Mouse (Mus musculus) WW6 (cell line): ENCODE data around the gene Anapc2.

Experiments
- DNase-seq: peaks from one replicate; pipeline ENCODE4 v3.0.0-alpha.2; 2013; ENCODE audit warnings: low read depth, low spot score

Anapc2 gene

GRCm38 (mm10) chr2:25267241-25267640 lies 5.0 kb upstream of the Anapc2 start:
- DNase-seq: no peak

GRCm38 (mm10) chr2:25267746-25268309 lies 4.5 kb upstream of the Anapc2 start:
- no peak for DNase-seq

- no peak for DNase-seq
These were observed 237 bp downstream of the Anapc2 start for GRCm38 (mm10) chr2:25272515-25272914.

- no peak for DNase-seq
These were observed 732 bp downstream of the Anapc2 start for GRCm38 (mm10) chr2:25273010-25273409.

DNA sequence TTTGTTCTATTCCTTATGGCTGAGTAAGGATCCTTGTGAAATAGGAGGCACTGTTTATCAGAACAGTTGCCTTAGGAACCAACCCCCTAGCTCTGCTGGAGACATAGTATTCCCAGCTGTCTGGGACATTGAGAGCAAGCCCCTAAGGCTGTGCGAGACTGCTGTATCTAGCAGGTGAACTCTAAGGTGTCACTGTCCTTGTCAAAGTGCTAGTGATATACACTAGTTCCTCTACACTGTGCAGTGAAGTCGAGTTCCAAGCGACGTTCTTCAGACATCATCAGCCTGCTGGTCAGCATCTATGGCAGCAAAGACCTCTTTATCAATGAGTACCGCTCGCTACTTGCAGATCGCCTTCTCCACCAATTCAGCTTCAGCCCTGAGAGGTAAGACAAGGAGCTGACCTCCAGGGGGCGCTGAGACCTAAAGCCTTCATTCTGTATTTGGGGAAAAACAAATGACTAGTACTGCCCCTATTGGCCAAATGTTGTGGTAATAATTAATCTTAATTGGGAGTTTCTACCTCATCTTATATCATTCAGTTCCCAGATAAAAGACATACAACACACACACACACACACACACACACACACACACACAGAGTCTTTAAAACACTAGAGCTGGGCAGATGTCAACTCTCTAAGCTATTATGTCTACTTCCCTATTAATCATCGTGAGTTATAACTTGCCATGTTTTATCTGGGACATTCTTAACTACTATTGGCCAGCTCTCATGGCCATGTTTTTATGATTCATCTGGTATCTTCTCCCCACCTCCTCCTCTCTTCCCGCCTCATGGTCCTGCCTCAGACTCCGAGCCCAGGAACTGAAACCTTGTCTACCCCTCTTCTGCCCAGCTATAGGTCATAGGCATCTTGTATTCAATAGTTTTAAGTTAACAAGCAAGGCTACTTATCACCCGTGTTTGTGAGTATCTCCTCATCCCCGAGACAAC lies 6.9 kb downstream of the Anapc2 start:
- peak; percentile 65 for DNase-seq

GRCm38 (mm10) chr2:25285551-25285950 lies 13.3 kb downstream of the Anapc2 start:
- DNase-seq: no peak

DNA sequence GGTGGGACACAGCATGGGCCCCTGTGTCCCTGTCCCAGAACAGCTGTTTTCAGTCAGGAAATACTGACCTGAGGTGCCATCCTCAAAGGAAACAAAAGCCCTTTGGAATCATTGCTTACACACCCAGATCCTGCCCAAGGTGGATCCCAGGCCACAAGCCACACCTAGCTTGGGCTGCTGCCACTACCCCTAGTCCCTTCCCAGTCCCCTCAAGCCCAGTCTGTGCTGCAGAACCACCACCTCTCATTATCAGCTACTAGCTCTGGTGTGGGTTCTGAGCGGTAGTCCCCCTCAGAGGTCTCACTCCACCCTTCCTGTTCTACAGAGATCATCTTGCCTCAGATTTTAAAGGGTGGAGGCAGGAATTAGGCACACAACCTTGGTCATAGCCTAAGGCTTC lies 14.0 kb downstream of the Anapc2 start:
- DNase-seq: no peak

DNA sequence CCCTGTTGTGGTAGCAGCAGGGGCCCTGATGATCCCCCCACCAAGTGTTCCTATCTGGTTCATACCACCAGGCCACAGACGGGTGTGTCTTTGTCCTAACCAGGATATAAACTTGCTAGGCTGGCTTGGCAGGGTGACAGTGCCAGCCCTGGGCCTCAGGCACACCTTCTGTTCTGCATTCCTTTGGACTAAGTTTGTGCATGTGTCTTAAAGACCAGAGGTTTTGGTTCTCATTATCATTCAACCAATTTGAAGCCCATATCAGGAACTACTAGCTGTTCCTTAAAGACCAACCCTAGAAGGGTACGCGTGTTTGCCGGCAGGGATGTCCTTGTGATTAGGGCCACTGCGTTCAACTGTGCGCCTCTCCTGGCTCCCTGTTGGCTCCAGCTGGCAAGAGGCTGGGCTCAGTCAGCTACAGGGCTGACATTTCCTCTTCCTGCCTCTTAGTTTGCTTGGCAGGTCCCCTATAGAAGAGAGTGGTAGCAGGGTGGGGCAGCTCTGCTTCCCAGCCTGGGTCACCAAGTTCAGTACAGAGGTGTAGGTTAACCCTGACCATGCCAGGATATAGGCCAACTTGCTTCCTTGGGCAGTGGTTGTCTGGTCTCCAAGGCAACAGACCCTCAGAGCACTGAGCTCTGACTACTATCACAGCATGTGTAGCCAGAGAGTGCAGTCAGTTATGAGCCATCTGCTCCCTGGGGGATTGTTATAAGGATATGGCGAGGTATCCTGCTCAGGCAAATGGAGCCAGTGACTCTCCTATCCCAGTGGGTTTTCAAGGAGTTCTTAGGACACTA lies 14.8 kb downstream of the Anapc2 start:
- DNase-seq: no peak

DNA sequence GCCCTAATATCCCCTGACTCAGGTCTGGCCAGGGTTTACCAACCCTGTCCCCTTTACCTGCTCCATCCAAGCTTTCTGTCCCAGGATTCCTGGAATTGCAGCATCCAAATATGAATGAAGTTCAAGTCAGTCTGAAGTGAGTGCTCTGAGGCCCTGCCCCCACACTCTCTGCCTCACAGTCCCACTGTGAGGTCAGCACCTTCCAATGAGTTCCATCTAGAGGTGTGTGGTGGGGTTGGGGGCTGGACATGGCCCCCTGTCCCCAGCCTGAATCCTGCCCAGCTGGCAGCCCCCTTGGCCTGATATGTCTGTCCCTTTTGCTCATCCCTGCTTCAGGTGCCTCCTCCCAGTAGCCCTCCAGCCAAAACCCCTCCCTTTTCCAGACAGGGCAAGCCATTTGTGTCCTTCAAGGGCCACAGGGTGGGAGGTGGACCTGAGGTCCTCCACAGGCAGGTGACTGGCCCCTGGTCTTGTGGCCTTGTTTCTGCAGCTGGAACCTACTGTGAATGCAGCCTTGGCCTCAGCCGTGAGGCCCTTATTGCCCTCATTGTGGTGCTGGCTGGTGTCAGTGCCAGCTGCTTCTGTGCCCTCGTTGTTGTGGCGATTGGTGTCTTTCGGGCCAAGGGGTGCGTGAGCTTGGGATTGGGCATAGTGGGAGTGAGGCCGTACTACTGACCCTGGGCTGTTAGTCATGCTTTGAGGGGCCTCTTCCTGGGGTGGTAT lies 15.8 kb downstream of the Anapc2 start, which contains the start of gene Tmem210:
TSS of gene Tmem210 (plus strand) at position 219 of the 723 bp plus-strand sequence.
- no peak for DNase-seq

- no peak for DNase-seq
These were observed 16.6 kb downstream of the Anapc2 start for GRCm38 (mm10) chr2:25288734-25289345.

- DNase-seq: no peak
These were observed 17.4 kb downstream of the Anapc2 start, which contains the start of gene Lrrc26 for GRCm38 (mm10) chr2:25289651-25290050. Lrrc26 (plus strand) TSS chr2:25289915.

GRCm38 (mm10) chr2:25290101-25290815 lies 18.0 kb downstream of the Anapc2 start:
- DNase-seq: no peak

GRCm38 (mm10) chr2:25290816-25291130 lies 18.5 kb downstream of the Anapc2 start:
- no peak for DNase-seq

DNA sequence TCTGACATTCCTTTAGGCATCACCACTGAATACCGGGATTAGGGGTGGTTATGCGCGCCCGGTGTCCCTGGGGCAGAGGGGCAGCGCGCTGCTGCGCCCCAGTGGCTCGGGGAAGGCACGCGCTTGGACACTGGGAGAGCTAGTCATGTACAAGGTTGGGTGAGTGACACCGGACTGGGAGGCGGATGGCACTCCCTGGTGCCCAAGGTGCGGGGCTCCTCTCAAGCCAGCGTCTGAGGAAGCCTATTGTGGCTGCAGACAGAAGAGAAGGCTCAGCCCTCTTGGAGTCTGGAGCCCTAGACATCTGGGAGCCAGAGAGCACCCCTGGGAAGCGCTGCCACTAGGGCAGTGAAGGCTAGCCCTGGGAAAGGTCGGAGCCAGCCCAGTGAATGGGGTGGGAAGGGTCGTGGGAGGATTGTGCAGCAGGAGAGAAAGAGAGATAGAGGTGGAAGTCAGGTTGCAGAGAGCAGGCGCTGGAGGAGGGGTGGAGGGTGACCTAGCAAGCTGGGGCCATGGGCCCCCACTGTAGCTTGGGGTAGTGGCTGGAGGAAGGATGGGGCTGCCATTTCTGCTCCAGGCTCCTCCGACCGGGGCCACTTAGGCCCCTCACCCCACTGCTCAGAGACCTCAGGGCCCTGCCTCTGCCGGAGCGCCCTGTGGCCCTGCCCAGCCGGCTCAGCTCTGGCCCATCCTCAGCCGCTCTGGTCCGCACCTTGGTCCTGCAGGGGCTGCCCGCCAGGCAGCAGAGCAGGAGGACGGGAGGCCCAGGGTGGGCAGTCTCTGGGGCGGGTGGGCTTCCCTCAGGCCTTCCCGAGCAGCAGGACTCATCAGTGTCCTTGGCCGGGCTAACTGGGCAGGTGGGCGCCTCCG lies 19.1 kb downstream of the Anapc2 start:
- DNase-seq: no peak

- no peak for DNase-seq
These were observed 19.8 kb downstream of the Anapc2 start for GRCm38 (mm10) chr2:25292054-25292544.

DNA sequence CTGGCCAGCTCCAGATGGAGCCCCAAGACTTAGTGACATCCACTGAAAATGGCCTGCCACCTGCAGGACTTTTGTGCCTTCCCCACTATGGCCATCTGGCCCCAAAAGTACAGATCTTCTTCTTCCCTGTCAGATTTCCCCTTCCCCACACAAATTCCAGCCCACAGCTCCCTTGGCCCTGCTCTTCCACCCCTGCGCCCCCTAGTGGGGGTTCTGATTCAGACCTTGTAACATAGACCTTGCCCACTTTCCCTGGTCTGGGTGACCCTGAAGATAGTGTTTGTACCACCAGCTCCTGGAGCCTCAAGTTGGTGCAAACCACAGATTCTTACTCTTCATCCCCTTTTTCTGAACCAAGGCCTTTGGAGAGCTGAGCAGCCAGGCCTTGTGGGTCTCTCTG lies 20.6 kb downstream of the Anapc2 start:
- peak; percentile 52 for DNase-seq

- DNase-seq: no peak
These were observed 21.4 kb downstream of the Anapc2 start for GRCm38 (mm10) chr2:25293706-25294105.

DNA sequence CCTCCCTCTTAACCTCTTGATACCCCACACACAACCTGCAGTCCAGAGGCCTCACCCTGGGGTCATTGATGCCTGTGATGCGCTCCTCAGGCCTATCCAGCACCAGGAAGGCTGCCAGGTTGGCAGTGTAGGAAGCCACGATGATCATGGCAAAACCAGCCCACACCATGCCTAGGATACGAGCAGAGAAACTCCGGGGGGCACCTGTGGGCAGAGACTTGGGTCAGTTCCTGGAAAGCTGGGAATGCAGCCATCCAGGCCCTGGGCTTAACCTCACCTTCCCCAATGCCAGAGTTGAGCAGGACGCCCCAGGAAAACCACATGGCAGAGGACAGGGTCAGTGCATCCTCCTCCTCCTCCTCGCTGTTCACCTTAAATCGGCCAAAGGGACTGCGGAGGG lies 24.8 kb downstream of the Anapc2 start:
- DNase-seq: no peak

- DNase-seq: no peak
These were observed 25.8 kb downstream of the Anapc2 start for GRCm38 (mm10) chr2:25298046-25298445.
